Comparison of ENCODE assay signal across 8 mouse cellular contexts in the genomic region with DNA sequence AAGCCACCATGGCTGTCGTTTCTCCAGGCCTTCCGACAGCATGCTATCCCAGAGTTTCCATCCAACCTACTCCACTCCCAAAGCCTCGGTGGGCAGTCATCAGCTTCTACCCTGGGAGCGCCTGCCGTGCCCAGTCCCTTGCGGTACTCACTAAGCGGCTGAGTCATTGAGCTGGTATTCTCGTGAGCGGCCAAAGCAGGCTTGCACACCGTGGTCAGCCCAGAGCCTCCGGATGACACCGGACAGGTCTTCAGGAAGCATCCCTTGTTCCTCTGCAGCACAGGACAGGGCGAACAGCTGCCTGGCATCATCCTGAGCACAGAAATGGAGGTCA. TPM values are rescaled to one million over a fixed set of nuclear protein-coding genes. Genes with fewer than 3 reads are reported as not detected.
DNase-seq lines count a peak whose midpoint lies in the region; ATAC-seq lines count a peak whose summit lies in the region.

No protein-coding gene starts in this region.

- intact Hi-C loops in left cerebral cortex, postnatal 36 days (cut with DNase I) = no loop called here

- H3K4me1 ChIP-seq in heart, embryonic 10.5 days = peaks cover 55% of the 10 kb centered on the region
- peaks cover 31% of the 10 kb centered on the region for H3K4me1 ChIP-seq in intestine, embryonic 15.5 days (replicated peaks)

- H3K4me3 ChIP-seq in heart, embryonic 10.5 days = peak overlapping the region; percentile 25
- no peak overlapping the region for H3K4me3 ChIP-seq in intestine, embryonic 15.5 days (replicated peaks)

- H3K4me2 ChIP-seq in intestine, embryonic 15.5 days (replicated peaks) = no peak overlapping the region; the same call in 1 of the 2 replicates

- peaks cover 86% of the 10 kb centered on the region for H3K36me3 ChIP-seq in heart, embryonic 10.5 days
- H3K36me3 ChIP-seq in intestine, embryonic 15.5 days = peaks cover 32% of the 10 kb centered on the region

- peak; percentile 27 for ATAC-seq in intestine, embryonic 15.5 days

- H3K9ac ChIP-seq in intestine, embryonic 15.5 days = no peak overlapping the region

- 38% methylated on average over 13 of the region's 13 CpGs for WGBS in heart, embryonic 10.5 days
- 54% methylated on average over 13 of the region's 13 CpGs for WGBS in intestine, embryonic 15.5 days

- H3K9me3 ChIP-seq in heart, embryonic 10.5 days = no peaks in the 10 kb centered on the region
- no peaks in the 10 kb centered on the region for H3K9me3 ChIP-seq in intestine, embryonic 15.5 days

- no peaks in the 10 kb centered on the region for H3K27me3 ChIP-seq in heart, embryonic 10.5 days (ENCODE audit: insufficient read depth, poor library complexity, severe bottlenecking)
- no peaks in the 10 kb centered on the region for H3K27me3 ChIP-seq in intestine, embryonic 15.5 days (replicated peaks)

- H3K27ac ChIP-seq in heart, embryonic 10.5 days = peak overlapping the region; percentile 79
- H3K27ac ChIP-seq in intestine, embryonic 15.5 days = peak overlapping the region; percentile 87

- peak; percentile 94 for DNase-seq in heart, embryonic 10.5 days (ENCODE audit: low spot score)
- no peak for DNase-seq in heart, adult 8-10 months (ENCODE audit: low spot score)
- peak; percentile 41 for DNase-seq in urinary bladder, postnatal 14 days (ENCODE audit: low spot score)
- no peak for DNase-seq in urinary bladder, postnatal 25 days (ENCODE audit: low spot score)
- no peak for DNase-seq in yolk sac, embryonic 10.5 days (ENCODE audit: low spot score)
- DNase-seq in layer of hippocampus, postnatal 25 days (ENCODE audit: extremely low spot score in 1 of 2, low spot score in 1 of 2) = no peak
- DNase-seq in left cerebral cortex, postnatal 36 days (ENCODE audit: low spot score in 2 of 2) = no peak

RNA-seq across cellular contexts. Expression of gene Sema3b, which starts 10.5 kb away (rescaled TPM):
- polyA plus RNA-seq in heart, embryonic 10.5 days (2016; fragmentation: Nextera tagmentation; extraction: Ambion mirVana) = 4.9 and 8.2 TPM in 2 replicates
- total RNA-seq in heart, adult 8-10 months (2022) = 10 to 100 TPM; 21.1 to 33.0 (median 24.2) TPM
- 34.7 and 37.5 TPM in 2 replicates for polyA plus RNA-seq in intestine, embryonic 15.5 days (2015; fragmentation: Nextera tagmentation; extraction: Ambion mirVana)
- 1 to 10 TPM; 2.2 to 2.7 TPM for total RNA-seq in layer of hippocampus, postnatal 25 days (2021)
- 1 to 10 TPM; 2.6 to 3.1 TPM for total RNA-seq in left cerebral cortex, postnatal 36 days (2021)

RNA-seq across cellular contexts. Expression of gene Gnai2, which starts 15.7 kb away (rescaled TPM):
- polyA plus RNA-seq in heart, embryonic 10.5 days (2016; fragmentation: Nextera tagmentation; extraction: Ambion mirVana) = 359 and 404 TPM in 2 replicates
- 100 to 1,000 TPM; 227 to 299 (median 259) TPM for total RNA-seq in heart, adult 8-10 months (2022)
- polyA plus RNA-seq in intestine, embryonic 15.5 days (2015; fragmentation: Nextera tagmentation; extraction: Ambion mirVana) = 334 and 335 TPM in 2 replicates
- total RNA-seq in layer of hippocampus, postnatal 25 days (2021) = 100 to 1,000 TPM; 208 to 223 TPM
- 100 to 1,000 TPM; 215 to 221 TPM for total RNA-seq in left cerebral cortex, postnatal 36 days (2021)

RNA-seq across cellular contexts. Expression of gene Ifrd2, which starts 32.1 kb away (rescaled TPM):
- polyA plus RNA-seq in heart, embryonic 10.5 days (2016; fragmentation: Nextera tagmentation; extraction: Ambion mirVana) = 58.0 and 62.8 TPM in 2 replicates
- 10 to 100 TPM; 43.7 to 58.2 (median 47.5) TPM for total RNA-seq in heart, adult 8-10 months (2022)
- 66.4 and 81.9 TPM in 2 replicates for polyA plus RNA-seq in intestine, embryonic 15.5 days (2015; fragmentation: Nextera tagmentation; extraction: Ambion mirVana)
- 10 to 100 TPM; 11.8 to 16.8 TPM for total RNA-seq in layer of hippocampus, postnatal 25 days (2021)
- total RNA-seq in left cerebral cortex, postnatal 36 days (2021) = 10 to 100 TPM; 11.1 to 13.8 TPM

RNA-seq across cellular contexts. Expression of gene Hyal3, which starts 38.9 kb away (rescaled TPM):
- 0.36 and 0.70 TPM in 2 replicates for polyA plus RNA-seq in heart, embryonic 10.5 days (2016; fragmentation: Nextera tagmentation; extraction: Ambion mirVana)
- under 1 TPM; 0.20 to 0.72 (median 0.25) TPM for total RNA-seq in heart, adult 8-10 months (2022)
- 0.74 and 0.97 TPM in 2 replicates for polyA plus RNA-seq in intestine, embryonic 15.5 days (2015; fragmentation: Nextera tagmentation; extraction: Ambion mirVana)
- total RNA-seq in layer of hippocampus, postnatal 25 days (2021) = 1 to 10 TPM; 1.4 to 1.9 TPM
- total RNA-seq in left cerebral cortex, postnatal 36 days (2021) = 1 to 10 TPM in 1 of 2 experiments, under 1 TPM in 1; 0.79 to 1.9 TPM

RNA-seq across cellular contexts. Expression of gene Naa80, which starts 40.8 kb away (rescaled TPM):
- 14.8 and 15.3 TPM in 2 replicates for polyA plus RNA-seq in heart, embryonic 10.5 days (2016; fragmentation: Nextera tagmentation; extraction: Ambion mirVana)
- total RNA-seq in heart, adult 8-10 months (2022) = 10 to 100 TPM; 18.8 to 24.3 (median 21.1) TPM
- 15.1 and 19.1 TPM in 2 replicates for polyA plus RNA-seq in intestine, embryonic 15.5 days (2015; fragmentation: Nextera tagmentation; extraction: Ambion mirVana)
- 10 to 100 TPM; 11.3 to 13.3 TPM for total RNA-seq in layer of hippocampus, postnatal 25 days (2021)
- 10 to 100 TPM; 10.3 to 11.5 TPM for total RNA-seq in left cerebral cortex, postnatal 36 days (2021)

Comparison
In these comparisons a context has a peak if more than half of its experiments do, and no peak if none do; other contexts are left out.
1. DNase-seq: peak in heart, embryonic 10.5 days (single experiment) and urinary bladder, postnatal 14 days (single experiment); none in heart, adult 8-10 months (single experiment), urinary bladder, postnatal 25 days (single experiment), yolk sac, embryonic 10.5 days (single experiment), layer of hippocampus, postnatal 25 days (0 of 2) and left cerebral cortex, postnatal 36 days (0 of 2).
2. RNA of gene Sema3b, which starts 10.5 kb away (total RNA-seq): 21.1 to 33.0 TPM in heart, adult 8-10 months; 2.6 to 3.1 TPM in left cerebral cortex, postnatal 36 days and 2.2 to 2.7 TPM in layer of hippocampus, postnatal 25 days; every median in the first group is over 4 times any median in the second.